Mouse (Mus musculus) layer of hippocampus, postnatal 36 days (tissue): ENCODE measurements around the gene Ptbp2. TPM values are rescaled to one million over a fixed set of nuclear protein-coding genes. Genes with fewer than 3 reads are reported as not detected.

Experiments used
- microRNA-seq, 2 experiments: library from miRNA; unstranded; fragments of <30 nt; microRNA quantifications; one replicate each; pipeline ENCODE4 v1.2.0; 2021
- total RNA-seq, 2 experiments: library from RNA; stranded (reverse); gene quantifications; 2 replicates each; pipeline ENCODE4 v1.2.3; 2021

The Ptbp2 gene
- total RNA-seq, 2 experiments from 2014 or later, result 133 to 134 TPM

Small RNA genes within 50 kb of the gene (microRNA-seq; reads per million reads assigned to microRNA genes)
- gene Gm24744, result 0 reads per million in 2 experiments
